Mouse (Mus musculus) inflammation-experienced regulatory T-cells, adult 6 months (primary cell): ENCODE measurements around the gene Bbox1. TPM values are rescaled to one million over a fixed set of nuclear protein-coding genes. Genes with fewer than 3 reads are reported as not detected.

Experiments
- ATAC-seq: one replicate; pipeline ENCODE4 v1.8.0; 2017
- polyA plus RNA-seq, 3 experiments: library from polyadenylated mRNA; unstranded; fragments of 100-300 nt; shearing (Covaris generic); gene quantifications; one replicate each; pipeline ENCODE4 v1.2.1; 2017

The Bbox1 gene
- not detected for polyA plus RNA-seq

DNA sequence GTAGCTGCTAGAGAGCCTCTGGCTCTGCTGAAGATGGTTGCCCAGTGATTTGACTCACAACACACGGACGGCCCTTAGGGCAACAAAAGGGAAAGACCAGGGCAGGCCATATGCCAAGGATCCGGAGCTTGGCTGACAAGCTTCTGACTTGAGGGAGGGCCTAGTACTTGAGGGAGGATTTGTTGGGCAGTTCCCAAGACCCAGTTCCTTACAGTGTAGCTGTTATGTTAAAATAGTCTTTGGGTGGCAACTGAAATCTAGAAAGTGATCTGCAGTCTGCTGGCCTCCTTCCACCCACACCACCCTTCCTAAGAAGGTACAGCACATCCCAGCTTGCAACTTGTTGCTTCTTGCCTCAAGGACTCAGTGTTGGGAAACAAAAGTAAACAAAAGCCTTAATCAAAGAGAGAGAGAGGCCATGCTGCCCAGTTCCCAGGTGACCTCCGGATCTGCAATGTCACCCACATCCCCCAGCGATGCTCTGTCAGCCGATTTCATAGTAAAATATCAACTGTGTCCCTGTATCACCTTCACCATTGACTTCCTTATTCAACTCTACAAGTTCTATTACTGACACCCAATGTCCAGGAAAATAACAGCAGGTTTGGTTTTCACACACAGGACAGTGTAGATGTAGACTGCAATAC is at the start of gene Bbox1:
Gene Bbox1 (minus strand): TSS at position 52 of the 647 bp plus-strand sequence.
- no peak for ATAC-seq

DNA sequence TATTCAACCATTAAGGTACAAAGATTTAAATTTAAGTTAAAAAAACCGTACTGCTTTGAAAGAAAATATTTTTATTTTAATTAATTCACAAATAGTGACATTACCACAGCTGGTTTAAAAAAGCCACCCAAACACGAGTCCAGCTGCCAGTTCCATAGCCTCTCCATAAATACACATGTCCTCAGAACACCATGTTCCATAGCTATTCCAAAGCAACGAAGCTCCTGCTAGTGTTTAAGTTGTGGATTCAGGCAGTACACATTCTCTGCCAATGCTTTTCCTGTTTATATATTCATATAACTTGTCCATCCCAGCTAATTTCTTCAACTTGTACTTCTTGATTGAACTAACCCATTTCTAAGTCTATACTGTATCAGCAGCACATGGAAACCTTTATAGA is 49.5 kb upstream of the Bbox1 start:
- ATAC-seq, result no peak

DNA sequence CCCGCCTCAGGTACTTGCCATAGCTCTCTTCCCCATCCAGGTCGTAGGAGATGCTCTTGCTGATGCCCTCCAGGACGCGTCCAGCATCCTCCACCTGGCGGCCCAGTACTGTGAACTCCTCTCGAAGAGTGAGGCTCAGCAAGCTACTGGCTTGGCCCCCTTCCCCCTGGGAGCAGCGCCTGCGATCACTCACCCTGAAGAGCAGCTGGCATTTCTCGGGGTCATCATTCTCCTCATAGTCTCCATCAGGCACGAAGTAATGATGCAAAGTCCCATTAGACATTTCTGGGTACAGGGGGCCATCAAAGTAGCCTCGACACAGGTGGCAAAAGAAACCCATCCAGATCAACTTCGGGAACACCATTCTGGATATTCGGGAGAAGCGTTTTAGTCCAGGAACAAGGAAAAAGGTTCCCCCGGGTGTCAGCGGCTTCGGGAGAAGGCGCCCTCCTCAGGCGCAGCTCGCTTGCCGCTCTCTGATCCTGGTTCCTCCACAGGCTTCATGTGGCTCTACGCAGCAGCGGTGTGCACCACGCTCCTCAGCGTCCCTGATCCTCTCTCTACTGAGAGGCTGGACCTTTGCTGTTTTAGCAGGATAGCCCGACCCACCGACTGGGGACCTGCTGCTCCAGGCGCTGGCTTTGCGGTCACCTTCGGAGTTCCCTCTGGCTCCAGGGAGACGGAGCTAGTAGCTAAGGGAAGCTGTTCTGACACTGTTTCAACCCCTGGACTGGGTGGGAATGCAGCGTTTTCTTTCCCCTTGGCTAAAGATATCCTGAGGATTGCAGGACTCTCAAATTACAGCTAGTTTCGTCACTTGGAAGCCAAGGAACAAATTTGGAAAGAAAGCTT is 48.3 kb upstream of the Bbox1 start, which contains the start of gene Fibin:
Gene Fibin (minus strand): TSS at position 752 of the 852 bp plus-strand sequence.
- no peak for ATAC-seq

DNA sequence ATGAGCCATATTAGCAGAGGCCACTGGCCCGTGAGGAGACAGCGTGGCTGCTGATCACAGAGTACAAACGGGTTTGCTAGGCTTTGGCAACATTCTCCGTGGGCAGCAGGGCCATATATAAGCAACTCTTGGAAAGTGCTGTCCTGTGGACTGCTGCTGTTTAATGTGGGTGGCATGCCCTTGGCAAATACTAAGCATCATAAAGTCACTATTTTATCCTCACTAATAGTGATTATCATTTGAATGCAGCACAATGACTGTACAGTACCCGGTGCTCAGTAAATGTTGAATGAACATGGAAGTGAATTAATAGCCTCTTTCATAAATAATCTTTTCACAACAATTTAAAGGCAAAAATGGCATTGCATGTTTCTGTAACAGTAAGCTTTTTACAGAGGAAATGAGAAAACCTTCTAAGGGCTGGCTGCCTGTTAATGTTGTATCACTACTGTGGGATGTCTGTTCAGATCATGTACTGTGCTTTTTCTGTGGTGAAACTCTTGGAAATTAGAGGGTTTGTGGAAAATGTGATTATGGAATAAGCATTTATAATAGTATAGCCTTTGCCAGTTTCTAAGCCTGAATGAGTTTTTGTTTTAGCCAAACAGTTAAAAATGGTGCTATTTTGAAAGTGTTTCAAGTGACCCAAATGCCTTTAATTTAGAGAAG is 39.1 kb upstream of the Bbox1 start:
- no peak for ATAC-seq

DNA sequence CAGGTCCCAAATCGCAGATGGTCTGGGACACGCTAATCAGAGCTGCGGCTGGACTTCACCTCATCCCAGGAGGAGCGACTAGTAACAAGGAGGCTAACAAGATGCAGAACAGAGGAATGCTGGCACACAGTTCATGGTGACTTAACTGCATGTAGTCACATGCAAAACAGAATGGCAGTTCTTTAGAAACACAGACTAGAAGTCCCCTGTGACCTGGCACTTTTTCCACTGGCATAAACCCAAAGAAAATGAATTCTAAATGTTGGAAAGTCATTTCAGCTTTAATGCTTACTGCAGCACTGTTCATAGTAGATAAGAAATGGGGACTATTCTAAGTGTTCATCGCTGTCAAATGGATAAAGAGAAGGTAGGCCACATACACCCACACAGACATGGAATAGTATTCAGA is 37.5 kb upstream of the Bbox1 start:
- no peak for ATAC-seq

DNA sequence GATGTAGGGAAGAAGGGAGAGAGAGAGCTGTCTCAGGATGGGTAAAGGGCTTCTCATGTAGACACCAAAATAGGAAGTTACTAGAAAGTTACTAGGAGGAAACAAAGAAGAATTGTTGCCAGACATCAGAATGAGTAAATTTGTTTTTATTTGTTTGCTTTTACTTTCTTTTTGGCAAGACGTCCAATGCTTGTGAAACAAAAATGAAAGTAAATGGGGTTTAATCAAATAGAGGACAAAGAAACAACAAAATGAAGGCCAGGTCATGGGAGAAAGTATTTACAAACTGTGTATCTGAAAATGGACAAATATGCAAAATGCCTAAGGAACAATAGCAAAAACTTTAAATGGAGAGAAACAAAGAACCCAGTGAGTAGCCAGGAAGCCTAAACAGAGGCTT is 37.0 kb upstream of the Bbox1 start:
- no peak for ATAC-seq

DNA sequence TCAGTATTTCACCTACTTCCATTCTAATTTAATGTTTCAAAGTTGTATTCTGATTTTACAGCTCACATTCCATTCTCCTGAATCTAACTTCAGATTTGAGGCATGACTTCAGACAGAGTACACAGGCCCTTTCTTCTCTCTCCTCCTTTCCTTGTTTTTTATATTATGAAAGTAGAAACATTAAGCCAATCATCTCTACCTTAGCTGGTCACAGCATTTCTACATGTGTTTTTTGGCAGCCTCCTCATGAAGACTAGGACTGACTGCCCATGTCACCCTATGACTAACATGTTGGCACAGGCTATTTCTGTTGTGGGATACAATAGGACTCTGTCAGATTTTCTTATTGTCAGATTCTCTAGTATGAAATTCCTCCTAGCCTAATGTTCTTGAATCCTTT is 14.6 kb upstream of the Bbox1 start:
- no peak for ATAC-seq

DNA sequence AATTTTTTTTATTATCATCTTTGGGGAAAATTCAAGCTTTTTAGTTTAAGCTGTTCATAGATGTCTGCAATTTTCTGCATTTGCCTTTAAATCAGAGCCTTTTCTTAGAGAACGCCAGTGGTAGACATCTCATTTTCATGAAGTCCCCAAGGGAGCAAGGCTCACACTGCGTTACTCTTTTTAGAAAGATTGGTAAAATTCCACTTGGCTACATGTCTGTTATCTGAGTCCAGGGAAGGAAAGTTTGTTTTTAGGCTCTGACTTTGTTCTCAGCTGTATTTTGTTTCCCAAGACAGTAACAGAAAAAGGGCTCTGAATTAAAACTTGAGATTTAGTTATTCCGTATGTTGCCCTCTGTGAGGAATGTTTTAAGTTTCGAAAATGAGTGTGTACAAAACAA is 5.6 kb upstream of the Bbox1 start:
- no peak for ATAC-seq

DNA sequence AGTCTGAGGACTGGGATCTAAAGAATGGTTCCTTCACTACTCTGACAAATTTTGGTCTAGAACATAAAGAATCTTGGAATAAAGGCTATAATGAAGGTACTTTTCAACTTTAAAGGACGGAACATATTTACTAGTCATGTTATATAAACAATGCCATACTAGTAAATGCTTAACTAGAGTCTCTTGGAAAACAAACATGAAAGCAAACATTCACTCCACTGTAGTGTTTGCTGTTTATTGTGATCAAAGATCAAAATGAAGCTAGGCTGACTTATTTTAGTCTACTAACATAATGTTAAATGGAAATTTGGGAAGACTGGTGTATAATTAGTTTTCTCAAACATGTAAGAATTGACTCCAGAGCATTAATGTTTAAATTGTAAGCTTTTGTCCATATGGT is 4.9 kb upstream of the Bbox1 start:
- ATAC-seq, result no peak

DNA sequence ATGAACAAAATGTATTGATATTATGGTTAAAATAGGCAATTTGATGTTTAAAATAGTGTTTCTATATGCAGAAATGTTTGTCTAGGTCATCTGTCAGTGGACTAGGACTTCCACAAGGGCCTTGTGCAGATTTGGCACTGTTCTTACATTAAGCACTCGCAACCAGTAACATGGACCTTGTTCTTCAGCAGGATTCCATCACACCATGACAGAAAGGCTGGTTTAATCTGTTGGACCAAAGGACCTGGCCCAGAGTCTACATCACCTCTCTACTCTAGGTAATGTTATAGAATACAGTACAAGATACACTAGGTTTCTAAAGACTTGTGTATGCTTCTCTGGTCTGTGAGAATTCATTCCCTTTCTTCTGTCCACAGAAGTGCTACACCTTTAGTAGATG is 4.4 kb upstream of the Bbox1 start:
- ATAC-seq, result no peak

DNA sequence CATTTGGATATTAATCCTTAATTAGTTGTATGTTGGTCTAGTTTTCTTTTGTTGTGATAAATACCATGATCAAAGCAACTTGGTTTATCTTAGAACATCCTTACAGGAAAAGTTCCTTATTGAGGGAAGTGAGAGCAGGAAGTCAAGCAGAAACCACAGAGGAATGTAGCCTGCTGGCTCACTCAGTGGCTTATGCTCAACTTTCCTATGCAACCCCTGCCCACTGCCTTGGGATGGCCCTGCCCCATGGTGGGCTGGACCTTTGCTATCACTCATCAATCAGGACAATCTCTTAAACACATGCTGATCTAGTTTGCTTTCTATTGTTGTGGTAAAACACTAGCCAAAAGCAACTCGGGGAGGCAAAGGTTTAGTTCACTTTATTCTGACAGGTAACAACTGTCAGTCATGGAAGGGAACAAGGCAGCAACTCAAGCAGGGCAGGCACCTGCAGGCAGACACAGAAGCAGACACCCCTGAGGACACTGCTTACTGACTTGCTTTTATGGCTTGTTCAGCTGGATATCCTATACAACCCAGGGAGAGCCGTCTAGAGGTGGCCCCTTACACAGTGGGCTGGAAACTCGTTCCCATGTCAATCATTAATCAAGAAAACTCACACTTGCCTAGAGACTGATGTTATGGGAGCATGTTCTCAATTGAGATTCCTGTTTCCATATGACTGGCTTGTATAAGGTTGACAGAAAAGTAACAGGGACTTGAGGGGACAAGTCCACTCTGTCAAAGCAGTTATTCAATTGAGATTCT is 1.9 kb upstream of the Bbox1 start:
- ATAC-seq, result no peak

DNA sequence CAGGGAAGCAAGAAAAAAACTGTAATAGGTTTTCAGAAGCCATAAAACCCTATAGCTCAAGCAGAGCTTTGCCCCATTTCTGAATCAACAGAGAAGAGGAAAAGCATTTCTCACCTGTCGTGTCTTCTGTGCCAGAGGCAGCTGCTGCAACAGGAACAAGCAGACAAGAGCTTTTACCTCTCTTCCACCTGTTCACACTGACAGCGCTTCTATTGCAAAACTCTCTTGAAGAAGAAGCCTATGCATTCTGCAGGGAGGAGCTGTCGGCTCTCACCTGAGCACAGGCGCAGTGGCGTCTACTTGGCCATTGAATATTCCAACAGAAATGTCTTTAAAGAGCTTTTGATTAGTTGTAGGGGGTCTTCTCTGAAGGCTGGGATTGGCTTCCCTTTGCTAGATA is 286 bp downstream of the Bbox1 start:
- ATAC-seq, result no peak

DNA sequence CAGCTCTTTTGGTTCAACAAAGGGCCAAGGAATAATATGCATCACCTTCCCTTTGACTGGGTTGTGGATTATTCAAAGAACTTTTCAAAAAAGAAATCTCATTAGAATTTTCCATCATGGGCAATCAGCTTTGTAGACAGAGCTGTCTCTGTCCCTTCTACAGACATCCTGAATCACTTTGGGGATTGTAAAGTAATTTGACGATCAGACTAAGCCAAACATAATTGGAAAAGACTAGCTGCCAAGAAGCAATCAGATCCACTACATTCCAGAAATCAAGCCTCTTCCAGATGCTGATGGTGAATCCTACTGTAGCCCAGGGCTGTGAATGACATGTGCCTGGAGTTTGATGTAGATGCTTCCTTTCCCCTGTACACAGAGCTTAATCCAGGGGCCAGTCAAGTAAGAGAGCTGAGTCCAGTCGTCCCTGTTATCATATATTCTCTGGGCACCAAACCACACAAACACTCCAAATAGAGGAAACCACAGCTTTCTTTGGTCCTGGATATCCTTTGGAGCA is 995 bp downstream of the Bbox1 start:
- no peak for ATAC-seq

DNA sequence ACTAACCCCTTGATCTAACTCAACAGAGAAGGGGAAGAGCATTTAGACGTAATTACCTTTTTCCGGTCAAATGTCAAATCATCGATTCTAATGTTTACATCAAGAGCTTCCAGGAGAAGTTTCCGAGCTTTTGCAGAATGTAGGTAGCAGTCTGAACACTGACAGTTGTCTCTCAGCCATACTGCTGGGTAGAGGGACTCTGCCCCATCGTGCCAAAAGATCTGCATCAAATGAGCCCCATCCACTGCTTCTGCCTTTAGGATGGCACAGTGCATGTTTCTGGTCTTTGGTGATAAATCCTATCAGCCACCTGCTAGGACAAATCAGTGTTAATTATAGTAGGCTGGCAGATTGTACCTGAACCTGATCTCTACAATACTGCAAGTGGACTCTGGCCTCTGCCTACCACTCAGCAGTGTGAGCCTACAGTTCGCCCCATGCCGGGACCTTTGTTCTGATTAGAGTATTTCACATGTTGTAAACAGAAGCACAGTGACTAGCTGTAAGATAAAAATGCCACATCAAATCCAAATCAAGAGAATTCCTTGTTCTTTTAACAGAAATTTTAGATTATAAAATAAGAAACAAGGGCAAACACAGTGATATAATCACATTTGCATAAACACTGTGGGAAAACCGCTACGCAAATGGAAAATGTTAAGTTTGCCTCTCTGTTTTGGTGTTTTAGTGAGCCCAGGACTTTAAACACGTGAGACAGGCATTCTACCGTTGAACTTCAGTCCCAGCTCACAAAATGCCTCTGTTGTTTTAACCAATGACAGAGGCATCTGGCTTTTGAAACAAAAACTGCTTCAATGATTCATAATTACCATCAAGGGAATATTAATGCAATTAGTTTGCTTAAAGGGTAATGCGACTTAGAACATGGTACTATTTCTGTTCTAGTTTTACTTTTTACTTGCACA is 8.7 kb downstream of the Bbox1 start:
- no peak for ATAC-seq

DNA sequence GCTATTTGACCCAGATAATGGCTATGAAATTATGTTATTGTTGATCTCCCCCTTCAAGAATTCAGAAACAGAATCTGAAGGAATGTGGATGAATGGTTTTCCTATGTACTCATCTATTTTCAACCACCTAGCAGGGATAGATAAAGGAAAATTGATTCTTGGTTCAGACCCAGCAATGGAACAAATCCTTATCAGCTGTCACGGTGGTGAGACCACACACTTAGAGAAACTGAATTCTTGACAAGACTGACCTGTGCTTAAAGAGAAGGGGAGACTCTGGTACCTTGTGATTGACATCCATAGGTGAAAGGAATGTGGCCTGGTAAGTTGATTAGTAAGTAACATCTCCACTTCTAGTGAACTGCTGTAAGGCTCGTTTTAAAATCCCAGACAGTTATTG is 12.1 kb downstream of the Bbox1 start:
- no peak for ATAC-seq

DNA sequence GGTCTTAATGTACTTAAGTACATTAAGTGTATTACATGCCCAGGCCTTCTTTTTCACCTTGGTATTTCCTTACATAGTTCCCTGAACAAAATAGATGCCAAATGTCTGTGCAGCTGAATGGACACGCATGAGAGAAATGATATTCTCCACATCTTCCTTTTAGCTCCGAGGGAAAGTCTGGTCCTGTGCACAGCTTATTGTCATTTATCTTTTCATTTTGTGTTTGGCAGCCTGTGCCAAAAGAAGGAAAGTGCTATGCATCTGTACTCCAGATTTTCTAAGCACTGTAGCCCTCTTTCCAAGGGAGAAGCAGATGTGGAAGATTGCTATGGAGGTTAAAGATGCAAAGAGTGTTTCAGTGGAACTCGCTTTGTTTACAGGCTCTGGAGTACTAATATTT is 13.0 kb downstream of the Bbox1 start:
- no peak for ATAC-seq

DNA sequence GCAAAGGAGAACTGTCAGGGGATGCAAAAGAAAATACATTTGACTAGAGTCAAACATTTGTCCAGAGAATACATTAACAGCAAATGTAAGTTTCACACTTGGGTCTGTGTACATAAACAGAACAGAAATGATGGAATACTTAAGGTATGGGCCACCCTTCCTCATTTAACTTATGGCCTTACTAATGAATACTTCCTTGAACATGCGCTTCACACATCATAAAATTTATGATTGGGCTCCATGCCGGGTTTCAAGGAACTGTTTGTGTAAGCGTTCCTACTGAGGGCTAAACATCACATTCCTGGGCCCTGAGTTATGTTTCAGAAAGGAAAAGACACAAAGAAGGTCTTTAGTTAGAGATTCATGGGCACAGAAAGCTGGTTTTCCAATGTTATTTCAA is 19.4 kb downstream of the Bbox1 start:
- no peak for ATAC-seq

DNA sequence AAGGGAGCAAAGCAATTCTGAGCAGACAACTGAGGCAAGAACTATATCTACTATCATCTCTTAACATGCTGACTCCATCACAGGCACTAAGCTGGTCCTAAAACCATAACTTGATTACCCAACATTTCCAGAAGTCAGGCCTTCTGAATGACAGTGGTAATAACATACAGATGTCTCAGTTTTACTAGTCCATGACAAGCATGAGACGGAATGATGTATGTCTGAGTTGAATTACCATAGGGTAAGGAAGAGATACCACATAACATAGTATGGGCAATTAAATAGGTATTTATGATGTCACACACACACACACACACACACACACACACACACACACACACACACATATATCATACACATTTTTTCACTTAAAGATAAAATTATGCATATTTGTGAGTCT is 26.4 kb downstream of the Bbox1 start:
- ATAC-seq, result no peak

DNA sequence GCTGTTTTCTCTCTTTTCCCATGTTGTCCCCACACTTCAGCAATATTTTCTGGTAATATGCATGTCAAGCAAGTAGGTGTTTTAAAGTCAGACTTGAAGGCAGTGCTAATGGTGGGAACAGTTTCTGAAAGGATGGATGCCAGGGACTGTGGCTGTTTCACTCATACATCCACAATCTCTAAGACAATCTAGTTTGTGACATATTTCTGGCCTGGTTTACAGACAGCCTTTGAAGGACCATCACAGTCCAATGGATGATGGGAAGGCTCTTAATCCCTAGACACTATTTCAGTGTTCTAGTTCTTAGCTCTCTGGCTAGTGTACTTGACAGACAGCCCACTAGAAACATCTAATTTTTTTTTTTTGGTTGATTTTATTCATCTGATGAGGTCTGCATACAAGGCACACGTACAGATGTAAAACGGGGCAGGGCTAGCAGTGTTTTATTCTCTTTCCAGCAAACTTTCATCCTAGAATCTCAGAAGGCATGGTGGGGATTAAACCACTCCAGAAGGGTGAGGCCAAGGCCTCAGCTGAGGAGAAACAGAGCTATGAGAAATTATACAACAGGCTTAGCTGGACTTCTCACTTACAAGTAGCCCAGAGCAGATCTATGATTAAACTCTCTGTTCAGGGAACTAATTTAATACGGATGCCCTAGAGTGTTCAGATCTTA is 28.4 kb downstream of the Bbox1 start:
- no peak for ATAC-seq

DNA sequence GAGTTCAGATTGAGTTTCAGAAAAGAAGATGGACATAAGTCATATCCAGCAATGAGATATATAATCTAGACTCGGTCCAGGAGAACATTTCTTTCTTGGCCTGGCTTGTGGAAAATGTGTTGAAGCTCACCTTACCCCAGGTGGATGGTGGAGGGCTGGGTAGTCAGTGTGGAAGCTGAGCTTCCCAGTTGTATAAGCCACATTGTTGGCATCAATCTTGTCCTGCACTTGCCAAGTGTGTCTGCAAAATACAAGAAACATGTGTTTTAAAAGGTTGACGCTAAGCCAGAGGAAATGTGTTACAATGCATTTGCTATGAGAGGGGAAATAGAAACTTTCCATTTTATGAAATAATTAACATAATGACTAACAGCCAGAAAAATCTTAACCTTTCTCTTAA is 38.9 kb downstream of the Bbox1 start:
- no peak for ATAC-seq

DNA sequence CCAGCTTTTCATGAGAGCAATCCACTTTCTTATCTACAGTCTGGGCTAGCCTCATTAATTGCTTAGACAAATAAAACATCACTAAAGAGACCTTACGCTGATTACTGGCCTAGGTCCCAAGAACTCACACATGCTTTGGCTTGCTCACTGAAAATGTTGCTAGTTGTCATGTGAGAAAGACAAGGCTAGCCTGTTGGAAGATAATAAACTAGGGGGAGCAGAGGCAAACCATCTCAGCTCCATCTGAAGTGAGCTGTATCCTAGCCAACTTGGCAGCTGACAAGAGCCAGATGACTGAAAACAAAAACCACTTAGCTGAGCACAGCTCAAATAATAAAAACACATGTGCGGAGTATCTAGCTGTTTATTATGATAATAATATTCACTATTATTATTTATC is 40.2 kb downstream of the Bbox1 start:
- ATAC-seq, result no peak
